Mouse (Mus musculus) gastrocnemius, postnatal 14 days (tissue): ENCODE measurements around the gene Elavl1. TPM values are rescaled to one million over a fixed set of nuclear protein-coding genes. Genes with fewer than 3 reads are reported as not detected.
"Not testable (repeated sequence)": the region's sequence is repeated elsewhere in the genome, so short reads cannot be mapped to it uniquely, and the experiment has no call there.

Source experiments
- DNase-seq: peaks from one replicate; pipeline ENCODE4 v3.0.0; 2021; ENCODE audit warnings: mixed read lengths
- intact Hi-C: fragments of 180-260 bp; cut with DNase I; formaldehyde crosslinking; loops from one replicate; pipeline ENCODE4 v1.15.1; 2025; ENCODE audit warnings: low total_unique reads
- long read RNA-seq, 2 experiments: library from polyadenylated mRNA; stranded (forward); transcript quantifications; one replicate each; pipeline ENCODE4 v2.0.0; 2021
- total RNA-seq, 2 experiments: library from RNA; stranded (reverse); gene quantifications; 2 replicates each; pipeline ENCODE4 v1.2.3; 2021

The Elavl1 gene
- total RNA-seq = 10 to 100 TPM; 42.6 to 47.7 TPM
- long read RNA-seq, experiment 1, full-length matches to known transcripts = 71 of 84 reads
- long read RNA-seq, experiment 1, partial matches to known transcripts = 6 of 84 reads
- long read RNA-seq, experiment 1, other reads (novel, unspliced or antisense) = 7 of 84 reads
- long read RNA-seq, experiment 2, full-length matches to known transcripts = 64 of 77 reads
- long read RNA-seq, experiment 2, partial matches to known transcripts = 1 of 77 reads
- long read RNA-seq, experiment 2, other reads (novel, unspliced or antisense) = 12 of 77 reads

DNA sequence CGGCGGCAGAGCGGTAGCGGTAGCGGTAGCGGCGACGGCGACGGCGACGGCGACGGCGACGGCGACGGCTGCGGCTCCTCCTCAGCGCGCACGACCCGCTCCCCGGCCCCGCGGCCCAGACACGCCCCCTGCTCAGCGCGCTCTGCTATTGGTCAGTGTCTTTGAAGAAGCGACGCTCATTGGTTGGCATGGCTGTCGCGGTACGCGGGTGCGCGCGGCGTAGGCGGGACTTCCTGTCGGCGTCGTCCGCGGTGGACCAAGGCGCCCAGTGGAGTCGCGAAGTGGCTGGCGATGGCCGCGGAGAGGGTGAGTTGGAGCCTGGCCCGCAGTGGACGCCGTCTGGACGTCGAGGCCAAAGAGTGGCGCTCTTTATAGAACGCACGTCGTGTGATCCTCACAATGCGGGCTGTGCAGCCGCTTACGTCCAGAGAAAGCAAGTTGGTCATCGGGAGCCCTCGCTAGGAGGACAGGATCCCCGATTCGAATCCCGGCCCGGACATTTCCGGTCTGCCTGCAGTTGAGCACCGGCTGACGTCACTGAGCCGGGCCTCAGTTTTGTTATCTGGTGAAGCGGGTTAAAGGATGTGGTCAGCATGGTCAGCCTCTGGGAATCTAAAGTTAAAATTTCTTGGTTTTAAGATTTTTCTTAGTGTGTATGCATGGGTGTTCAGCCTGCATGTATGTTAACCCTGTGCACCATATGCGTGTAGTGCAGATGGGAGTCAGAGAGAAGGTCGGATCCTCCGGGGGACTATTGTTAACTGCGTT lies at the start of gene Elavl1, which contains the start of gene Ccl25:
TSS of gene Elavl1 (minus strand) at position 431 of the 768 bp plus-strand sequence.
TSS of gene Ccl25 (plus strand) at position 228 of the 768 bp plus-strand sequence.
- intact Hi-C loops = loop anchor here (5.0 kb wide), 3 partner anchors 43 to 63 kb away; no protein-coding TSS in a partner anchor
- peak; percentile 98 for DNase-seq

DNA sequence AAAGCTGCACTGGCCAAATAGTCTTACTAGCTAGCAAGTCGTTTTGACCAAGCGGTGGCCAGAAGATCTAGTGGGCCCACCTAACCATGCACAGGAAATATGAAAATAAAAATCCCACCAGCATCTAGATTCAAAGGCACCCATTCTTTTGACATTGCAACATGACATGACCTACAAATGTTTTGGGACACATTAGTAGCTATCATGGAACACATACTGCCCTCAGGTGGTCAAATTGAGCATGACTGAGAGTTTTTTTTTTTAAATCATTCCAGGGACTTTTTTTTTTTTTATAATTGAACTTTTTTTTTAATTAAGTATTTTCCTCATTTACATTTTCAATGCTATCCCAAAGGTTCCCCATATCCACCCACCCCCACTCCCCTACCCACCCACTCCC lies 47.4 kb upstream of the Elavl1 start:
- intact Hi-C loops = loop anchor here (5.0 kb wide), 1 partner anchor 50 kb away; no protein-coding TSS in a partner anchor

GRCm38 (mm10) chr8:4370078-4370477 lies 44.9 kb upstream of the Elavl1 start:
- peak; percentile 31 for DNase-seq
- intact Hi-C loops = loop anchor here (5.0 kb wide), 1 partner anchor 48 kb away; no protein-coding TSS in a partner anchor

More for the DNA sequence above, 47.4 kb upstream of the Elavl1 start:
- no peak for DNase-seq

- DNase-seq = no peak
- intact Hi-C loops = no loop called here
Observed at GRCm38 (mm10) chr8:4368470-4368869, 43.3 kb upstream of the Elavl1 start.

GRCm38 (mm10) chr8:4367808-4368207 lies 42.6 kb upstream of the Elavl1 start:
- DNase-seq = peak; percentile 67
- intact Hi-C loops = no loop called here

GRCm38 (mm10) chr8:4366189-4366588 lies 41.0 kb upstream of the Elavl1 start:
- no peak for DNase-seq
- intact Hi-C loops = no loop called here

- intact Hi-C loops = no loop called here
- DNase-seq = no peak
Observed at GRCm38 (mm10) chr8:4360922-4361321, 35.7 kb upstream of the Elavl1 start.

DNA sequence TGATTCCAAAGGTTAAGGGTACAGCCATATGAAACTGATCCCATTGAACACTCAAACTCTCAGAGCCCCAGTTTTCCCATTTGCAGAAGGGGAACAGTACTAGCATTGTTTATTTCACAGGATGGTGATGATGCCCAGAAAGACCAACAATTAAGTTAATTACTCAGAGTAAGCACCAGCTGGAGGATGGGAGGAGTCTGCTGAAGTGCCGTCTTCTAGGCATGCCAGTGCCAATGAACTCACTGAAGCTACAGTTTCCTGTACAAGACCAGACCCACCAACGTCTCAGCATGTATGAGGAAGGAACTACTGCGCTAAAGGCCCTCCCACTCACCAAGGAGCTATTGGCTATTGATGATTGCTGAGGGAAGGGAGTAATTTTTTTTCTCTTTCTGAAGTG lies 34.1 kb upstream of the Elavl1 start:
- intact Hi-C loops = no loop called here
- no peak for DNase-seq

DNA sequence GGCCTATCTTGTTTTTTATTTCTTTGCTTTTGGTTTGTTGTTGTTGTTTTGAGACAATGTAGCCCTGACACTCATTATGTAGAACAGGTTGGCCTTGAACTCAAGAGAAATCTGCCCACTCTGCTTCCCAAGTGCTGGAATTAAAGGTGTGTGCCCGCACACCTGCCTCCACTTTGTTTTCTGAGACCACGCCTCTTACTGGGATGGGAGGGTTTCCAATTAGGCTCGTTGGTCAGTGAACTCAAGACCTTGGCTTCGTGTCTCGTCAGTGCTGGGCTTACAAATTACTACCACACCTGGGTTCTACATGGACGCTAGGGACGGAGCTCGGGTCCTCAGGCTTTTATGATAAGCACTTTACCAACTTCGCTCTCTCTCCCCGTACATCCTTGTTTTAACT lies 30.2 kb upstream of the Elavl1 start:
- no peak for DNase-seq
- intact Hi-C loops = no loop called here

- DNase-seq = no peak
- intact Hi-C loops = no loop called here
Observed at GRCm38 (mm10) chr8:4354516-4354915, 29.3 kb upstream of the Elavl1 start.

GRCm38 (mm10) chr8:4353741-4354140 lies 28.5 kb upstream of the Elavl1 start:
- intact Hi-C loops = no loop called here
- DNase-seq = no peak

DNA sequence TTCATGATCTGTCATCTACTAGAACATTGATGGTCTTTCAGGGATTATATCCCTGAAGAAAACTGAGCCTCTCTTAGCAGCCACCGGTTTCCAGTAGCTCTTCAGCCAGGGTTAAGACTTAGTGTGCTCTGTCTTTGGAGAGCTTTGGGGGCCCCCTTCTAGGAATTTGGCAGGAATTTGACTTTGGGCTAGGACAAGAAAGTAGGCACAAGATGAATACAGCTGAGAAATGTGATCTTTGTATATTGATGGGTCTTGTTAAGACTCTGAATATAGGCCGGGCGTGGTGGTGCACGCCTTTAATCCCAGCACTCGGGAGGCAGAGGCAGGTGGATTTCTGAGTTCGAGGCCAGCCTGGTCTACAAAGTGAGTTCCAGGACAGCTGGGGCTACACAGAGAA lies 27.3 kb upstream of the Elavl1 start:
- intact Hi-C loops, DNase-seq: not testable (repeated sequence)

- intact Hi-C loops = no loop called here
- DNase-seq = no peak
Observed at GRCm38 (mm10) chr8:4350618-4351017, 25.4 kb upstream of the Elavl1 start.

DNA sequence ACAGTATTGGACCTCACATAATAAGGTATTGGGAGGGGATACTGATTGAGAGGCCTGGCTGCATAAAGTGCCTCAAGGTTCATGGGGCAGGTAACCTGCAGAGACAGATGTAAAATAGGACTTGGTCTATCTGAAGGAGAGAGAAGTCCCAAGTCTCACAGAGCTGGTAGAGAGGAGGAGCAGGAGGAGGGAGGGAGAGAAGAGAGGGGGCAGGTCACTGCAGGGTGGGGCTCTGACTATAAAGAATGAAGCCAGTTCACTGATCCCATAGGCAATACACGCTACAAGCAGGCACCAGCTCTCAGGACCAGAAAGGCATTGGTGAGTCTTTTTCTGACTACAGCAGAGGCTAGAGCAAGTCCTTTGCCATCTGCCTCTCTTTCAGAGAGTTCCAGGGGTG lies 24.1 kb upstream of the Elavl1 start:
- no peak for DNase-seq
- intact Hi-C loops = no loop called here

DNA sequence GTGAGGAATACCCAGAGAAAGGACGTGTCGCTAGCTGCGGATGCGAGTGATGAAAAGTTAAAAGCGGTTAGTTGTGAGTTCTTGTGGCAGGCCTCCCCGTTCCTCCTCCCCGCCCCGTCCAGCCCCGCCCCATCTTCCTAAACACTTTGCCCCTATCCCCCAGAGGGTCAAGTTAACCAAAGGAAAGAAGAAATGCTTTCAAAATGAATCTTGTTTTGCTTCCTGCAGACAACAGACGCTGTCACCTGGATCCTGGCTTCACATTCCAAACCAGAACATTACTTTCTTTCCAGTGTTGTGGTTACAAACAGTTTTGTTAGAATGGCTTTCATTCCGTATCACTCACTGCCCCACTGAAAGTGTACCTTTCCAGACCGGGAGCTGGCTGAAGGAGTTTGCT lies 23.1 kb upstream of the Elavl1 start:
- intact Hi-C loops = no loop called here
- no peak for DNase-seq

DNA sequence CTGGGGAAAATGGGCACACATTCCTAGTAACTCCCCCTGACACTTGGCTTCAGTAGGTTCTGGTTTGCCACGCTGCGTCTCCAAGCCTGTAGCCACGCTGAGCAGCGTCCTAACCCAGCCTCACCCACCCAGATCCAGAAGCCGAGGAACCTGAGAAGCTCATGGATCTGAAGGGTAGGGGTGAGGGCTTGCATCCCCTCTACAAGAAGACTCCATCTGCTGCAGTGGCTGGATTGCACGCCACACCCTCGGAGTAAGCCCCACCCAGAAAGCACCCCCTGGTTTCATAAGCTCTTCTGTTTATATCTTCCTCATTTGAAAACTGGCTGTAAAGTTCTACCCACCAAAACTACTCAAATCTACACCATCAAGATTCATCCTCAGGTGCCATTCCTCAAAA lies 22.4 kb upstream of the Elavl1 start:
- intact Hi-C loops = no loop called here
- DNase-seq = no peak

DNA sequence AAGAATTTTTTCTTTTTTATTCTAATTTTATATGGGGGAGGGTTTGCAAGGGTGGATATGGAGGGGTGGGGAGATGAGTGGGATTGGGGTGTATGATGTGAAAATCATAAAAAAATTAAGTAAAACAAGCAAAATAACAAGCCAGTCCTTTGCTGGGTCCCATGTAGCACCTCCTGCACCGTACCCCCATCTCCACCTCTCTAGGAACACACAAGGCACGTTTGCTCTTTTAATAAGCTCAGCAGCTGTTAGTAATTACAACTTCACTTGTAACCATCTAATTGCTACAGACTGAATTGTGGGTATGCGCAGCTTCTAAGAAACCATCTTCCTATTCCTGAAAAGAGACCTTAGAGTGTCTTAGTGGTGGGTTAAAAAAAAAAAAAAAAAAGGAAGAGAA lies 15.0 kb upstream of the Elavl1 start:
- intact Hi-C loops = no loop called here
- DNase-seq = no peak

DNA sequence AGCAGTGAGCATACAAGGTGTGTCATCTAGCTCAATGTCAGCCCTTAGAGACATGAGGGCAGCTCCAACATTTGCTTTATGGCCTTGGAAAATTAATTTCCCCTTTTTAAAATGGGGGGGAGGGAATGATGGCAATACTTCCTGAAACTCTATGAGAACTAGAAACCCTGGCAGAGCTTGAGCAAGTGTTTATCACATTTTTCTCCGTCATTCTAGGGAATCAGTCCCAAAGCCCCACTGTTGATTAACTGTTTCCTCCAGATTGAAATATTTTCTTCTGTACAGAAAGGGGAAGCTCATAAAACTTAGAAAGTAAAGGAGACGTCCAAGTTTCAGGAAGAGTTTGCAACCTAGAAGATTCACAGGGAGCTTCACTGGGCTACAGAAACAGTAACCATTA lies 10.5 kb upstream of the Elavl1 start:
- intact Hi-C loops = no loop called here
- DNase-seq = no peak

- intact Hi-C loops = no loop called here
- DNase-seq = no peak
Observed at GRCm38 (mm10) chr8:4333966-4334365, 8.8 kb upstream of the Elavl1 start.

GRCm38 (mm10) chr8:4329000-4329399 lies 3.8 kb upstream of the Elavl1 start:
- intact Hi-C loops = no loop called here
- DNase-seq = no peak

DNA sequence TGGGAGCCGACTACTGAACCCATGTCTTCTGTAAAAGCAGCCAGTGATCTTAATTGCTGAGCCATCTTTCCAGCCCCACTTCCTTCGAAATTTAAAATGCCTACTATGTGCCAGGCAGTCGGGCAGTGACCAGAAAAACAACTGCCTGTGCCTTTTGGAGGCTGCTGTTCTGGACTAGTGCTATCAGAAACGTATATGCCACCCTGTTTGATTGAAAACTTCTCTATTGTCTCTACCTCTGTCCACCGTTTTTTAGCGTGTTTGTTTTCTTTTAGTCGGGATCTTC lies 481 bp upstream of the Elavl1 start:
- no peak for DNase-seq
- intact Hi-C loops = no loop called here
